ENCODE assay signal across 8 mouse cellular contexts in the genomic region with DNA sequence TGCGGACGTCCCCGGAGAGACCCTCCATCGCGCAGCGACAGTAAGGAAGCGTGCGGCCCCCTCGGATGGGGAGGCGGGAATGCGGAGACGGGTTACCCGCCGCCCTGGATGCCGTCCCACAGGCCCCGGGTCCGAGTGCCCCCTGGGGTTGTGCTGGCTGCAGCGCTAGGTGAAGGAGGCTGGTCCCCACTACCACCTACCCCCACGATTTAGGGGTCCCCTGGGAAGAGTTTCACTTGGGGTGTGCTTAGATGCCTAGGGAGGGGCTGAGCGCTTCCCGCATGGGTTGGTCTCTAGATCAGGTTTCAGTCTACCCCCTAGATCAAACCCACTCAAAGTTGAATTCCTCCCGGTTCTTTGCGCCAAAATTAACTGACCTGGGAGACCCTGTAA. TPM values are rescaled to one million over a fixed set of nuclear protein-coding genes. Genes with fewer than 3 reads are reported as not detected.
DNase-seq lines count a peak whose midpoint lies in the region; ATAC-seq and TF ChIP-seq lines count a peak whose summit lies in the region.

No protein-coding gene starts in this region.

- no peak overlapping the region for H3K27ac ChIP-seq in left cerebral cortex, adult 2 months
- peak overlapping the region; percentile 93 for H3K27ac ChIP-seq in embryonic facial prominence, embryonic 10.5 days (replicated peaks)
- 0 out of 2 replicates have a peak overlapping the region, but pooled peaks have one; percentile 32 for H3K27ac ChIP-seq in neural tube, embryonic 12.5 days

- H3K9me3 ChIP-seq in embryonic facial prominence, embryonic 10.5 days, result no peaks in the 10 kb centered on the region
- no peaks in the 10 kb centered on the region for H3K9me3 ChIP-seq in neural tube, embryonic 12.5 days

- under 1% methylated on average over 23 of the region's 23 CpGs for WGBS in embryonic facial prominence, embryonic 10.5 days
- under 1% methylated on average over 23 of the region's 23 CpGs for WGBS in neural tube, embryonic 12.5 days

- ATAC-seq in inflammation-experienced regulatory T-cells, adult 6 months, result peak; percentile 6
- ATAC-seq in neural tube, embryonic 12.5 days (ENCODE audit: low FRiP score, low read depth), result no peak; the same call in 1 of the 2 replicates

- peak overlapping the region; percentile 69 for H3K9ac ChIP-seq in neural tube, embryonic 12.5 days

- peak overlapping the region; percentile 91 for H3K4me2 ChIP-seq in neural tube, embryonic 12.5 days (replicated peaks)

- intact Hi-C loops in left cerebral cortex, adult 2 months (cut with DNase I), result no loop called here
- intact Hi-C loops in left cerebral cortex, postnatal 14 days (cut with DNase I), result no loop called here
- intact Hi-C loops in left cerebral cortex, postnatal 25 days (cut with DNase I), result no loop called here

- H3K36me3 ChIP-seq in embryonic facial prominence, embryonic 10.5 days (replicated peaks), result peaks cover 34% of the 10 kb centered on the region
- peaks cover 16% of the 10 kb centered on the region; the same call in 1 of the 2 replicates for H3K36me3 ChIP-seq in neural tube, embryonic 12.5 days

- no peaks in the 10 kb centered on the region for H3K27me3 ChIP-seq in embryonic facial prominence, embryonic 10.5 days (replicated peaks; ENCODE audit: low read depth, poor library complexity, severe bottlenecking)
- no peaks in the 10 kb centered on the region for H3K27me3 ChIP-seq in neural tube, embryonic 12.5 days (replicated peaks)

- TF ChIP-seq CTCF in left cerebral cortex, adult 2 months (IDR thresholded peaks at IDR 0.05), result no peak

- DNase-seq in left cerebral cortex, adult 2 months (ENCODE audit: extremely low spot score in 1 of 2, low spot score in 2 of 2), result no peak
- no peak for DNase-seq in left cerebral cortex, postnatal 14 days (ENCODE audit: low spot score in 2 of 2)
- no peak for DNase-seq in embryonic facial prominence, embryonic 10.5 days (ENCODE audit: low spot score)
- no peak for DNase-seq in left cerebral cortex, postnatal 25 days (ENCODE audit: low spot score in 2 of 2)
- no peak for DNase-seq in layer of hippocampus, adult 11-12 months (ENCODE audit: low spot score)
- DNase-seq in thymus, postnatal 25 days, result no peak

- H3K4me3 ChIP-seq in left cerebral cortex, adult 2 months, result peak overlapping the region; percentile 76
- peak overlapping the region; percentile 94 for H3K4me3 ChIP-seq in embryonic facial prominence, embryonic 10.5 days
- H3K4me3 ChIP-seq in neural tube, embryonic 12.5 days, result peak overlapping the region; percentile 69

- H3K4me1 ChIP-seq in embryonic facial prominence, embryonic 10.5 days, result peaks cover 26% of the 10 kb centered on the region
- peaks cover 10% of the 10 kb centered on the region for H3K4me1 ChIP-seq in neural tube, embryonic 12.5 days

RNA-seq across cellular contexts. Expression of a gene that starts 0.4 kb away (rescaled TPM):
- under 1 TPM; 0.47 to 0.50 TPM for total RNA-seq in left cerebral cortex, adult 2 months (2021)
- total RNA-seq in left cerebral cortex, postnatal 14 days (2021), result 1 to 10 TPM in 1 of 2 experiments, under 1 TPM in 1; 0.35 to 1.1 TPM
- 41.9 and 42.4 TPM in 2 replicates for polyA plus RNA-seq in embryonic facial prominence, embryonic 10.5 days (2016; fragmentation: Nextera tagmentation; extraction: Ambion mirVana)
- 1 to 10 TPM in 2 of 3 experiments, under 1 TPM in 1; 0.99 to 8.7 (median 1.3) TPM for polyA plus RNA-seq in inflammation-experienced regulatory T-cells, adult 6 months (2017; shearing (Covaris generic))
- polyA plus RNA-seq in neural tube, embryonic 12.5 days (2016; fragmentation: Nextera tagmentation; extraction: Ambion mirVana), result 19.5 and 21.0 TPM in 2 replicates
- total RNA-seq in left cerebral cortex, postnatal 25 days (2021), result under 1 TPM; 0.69 to 0.92 TPM
